Mouse (Mus musculus) thymus, postnatal 25 days (tissue): ENCODE data around the gene Ppp1r14d.
A peak's percentile ranks its signal among the peaks of the same experiment; 100 is the strongest.

Source experiments
- DNase-seq: peaks from one replicate; pipeline ENCODE4 v3.0.0; 2022

Gene Ppp1r14d

DNA sequence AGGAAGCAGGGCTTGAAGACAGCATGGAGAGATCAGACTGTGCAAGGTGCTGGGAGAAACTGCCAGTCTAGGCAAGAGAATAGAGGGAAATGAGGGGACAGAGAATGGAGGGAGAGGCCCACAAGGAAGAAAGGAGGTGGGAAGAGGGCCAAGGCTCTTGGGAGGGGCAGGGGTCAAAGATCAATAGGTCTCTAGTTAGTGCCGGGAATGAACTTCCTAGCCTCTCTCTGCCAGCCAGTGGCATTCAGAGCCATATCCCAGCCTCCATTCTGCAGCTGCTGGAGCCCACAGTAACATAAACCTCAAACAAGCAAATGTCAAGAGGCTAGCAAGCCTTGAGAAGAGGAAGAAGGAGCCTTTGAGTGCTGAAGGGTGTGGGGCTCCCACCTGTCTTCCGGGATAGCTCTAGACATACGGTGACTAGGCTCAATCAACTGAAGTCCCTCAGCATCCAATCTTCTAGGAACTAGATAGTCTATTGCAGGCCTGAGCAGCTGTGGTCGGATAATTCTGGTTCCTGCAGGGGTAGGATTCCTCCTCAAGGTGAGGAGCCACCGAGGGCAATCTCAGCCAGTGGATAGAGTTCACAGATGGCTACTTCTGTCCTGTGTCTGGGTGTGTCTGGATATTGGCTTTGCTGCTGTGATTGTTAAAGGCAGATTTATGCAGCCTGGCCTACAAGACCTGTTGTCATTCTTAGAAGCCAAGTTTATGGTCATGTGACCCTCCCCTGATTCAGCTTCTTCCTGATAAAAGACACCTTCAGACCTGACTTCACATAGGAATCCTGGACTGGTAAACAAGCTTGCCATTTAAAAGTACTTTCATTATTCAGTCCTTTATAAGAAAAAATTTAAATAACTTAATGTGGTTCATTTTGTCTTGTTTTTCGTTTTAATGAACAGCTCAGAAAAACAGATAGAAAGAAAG, at the start of gene Ppp1r14d:
Ppp1r14d (minus strand) TSS at position 132 of the 930 bp plus-strand sequence.
- no peak for DNase-seq

- DNase-seq: no peak
These were observed 48.1 kb upstream of the Ppp1r14d start for GRCm38 (mm10) chr2:119277810-119278209.

GRCm38 (mm10) chr2:119276926-119277325, 47.2 kb upstream of the Ppp1r14d start:
- DNase-seq: no peak

GRCm38 (mm10) chr2:119274126-119274525, 44.4 kb upstream of the Ppp1r14d start:
- DNase-seq: no peak

DNA sequence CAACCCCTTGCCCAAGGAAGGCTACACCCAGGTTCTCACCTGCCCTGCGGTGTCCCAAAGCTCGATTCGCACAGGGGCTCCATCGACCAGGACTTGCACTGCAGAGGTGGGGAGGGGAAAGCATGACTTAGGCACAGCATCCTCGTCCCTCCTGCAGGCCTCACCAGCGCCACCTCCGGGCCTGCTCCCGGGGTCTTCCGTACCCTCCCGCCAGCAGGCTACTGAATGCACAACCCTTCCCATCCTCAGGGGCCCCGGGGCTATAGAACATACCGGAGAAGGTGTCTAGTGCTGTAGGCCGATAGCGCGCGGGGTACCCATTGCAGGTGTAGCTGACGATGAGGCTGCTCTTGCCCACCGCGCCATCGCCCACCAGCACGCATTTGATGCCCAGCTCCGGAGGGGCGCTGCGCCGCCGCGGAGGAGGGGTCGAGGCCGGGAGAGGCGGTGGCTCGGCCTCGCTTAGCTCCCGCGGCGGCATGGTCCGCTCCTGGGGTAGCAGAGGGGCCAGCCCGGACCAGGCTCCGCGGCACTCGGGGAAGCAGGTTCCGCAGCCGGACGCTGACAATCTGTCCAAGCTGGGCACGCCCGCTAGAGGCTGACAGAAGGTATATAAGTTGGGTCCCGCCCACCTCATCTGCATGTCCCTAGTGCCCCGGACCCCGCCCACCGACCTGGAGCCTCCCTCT, 41.1 kb upstream of the Ppp1r14d start, which contains the start of gene Rhov:
Rhov (minus strand) TSS at position 630 of the 689 bp plus-strand sequence.
- DNase-seq: peak; percentile 70

GRCm38 (mm10) chr2:119270286-119270642, 40.6 kb upstream of the Ppp1r14d start:
- DNase-seq: no peak

GRCm38 (mm10) chr2:119263813-119264212, 34.1 kb upstream of the Ppp1r14d start:
- DNase-seq: no peak

- DNase-seq: no peak
These were observed 33.3 kb upstream of the Ppp1r14d start for GRCm38 (mm10) chr2:119262978-119263377.

GRCm38 (mm10) chr2:119261326-119261725, 31.6 kb upstream of the Ppp1r14d start:
- DNase-seq: no peak

DNA sequence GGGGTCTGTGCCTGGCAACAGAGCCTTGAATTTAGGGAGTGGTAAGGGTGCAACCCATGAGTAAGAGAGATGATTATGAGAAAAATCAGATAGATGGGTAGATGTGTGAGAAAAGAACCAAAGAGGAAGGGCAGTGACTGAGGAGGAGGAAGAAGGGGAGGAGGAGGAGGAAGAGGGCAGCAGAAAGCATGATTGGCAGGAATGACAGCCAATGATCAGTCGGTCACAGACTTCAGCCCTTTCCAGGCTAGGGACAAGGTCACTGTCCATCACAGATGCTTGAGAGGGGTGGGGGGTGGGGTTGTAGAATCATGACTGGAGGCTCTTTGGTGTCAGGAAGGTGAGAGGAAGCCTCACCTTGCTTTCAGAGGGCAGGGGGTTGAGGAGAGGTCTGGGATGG, 30.8 kb upstream of the Ppp1r14d start:
- no peak for DNase-seq

GRCm38 (mm10) chr2:119254976-119255375, 25.3 kb upstream of the Ppp1r14d start:
- no peak for DNase-seq

DNA sequence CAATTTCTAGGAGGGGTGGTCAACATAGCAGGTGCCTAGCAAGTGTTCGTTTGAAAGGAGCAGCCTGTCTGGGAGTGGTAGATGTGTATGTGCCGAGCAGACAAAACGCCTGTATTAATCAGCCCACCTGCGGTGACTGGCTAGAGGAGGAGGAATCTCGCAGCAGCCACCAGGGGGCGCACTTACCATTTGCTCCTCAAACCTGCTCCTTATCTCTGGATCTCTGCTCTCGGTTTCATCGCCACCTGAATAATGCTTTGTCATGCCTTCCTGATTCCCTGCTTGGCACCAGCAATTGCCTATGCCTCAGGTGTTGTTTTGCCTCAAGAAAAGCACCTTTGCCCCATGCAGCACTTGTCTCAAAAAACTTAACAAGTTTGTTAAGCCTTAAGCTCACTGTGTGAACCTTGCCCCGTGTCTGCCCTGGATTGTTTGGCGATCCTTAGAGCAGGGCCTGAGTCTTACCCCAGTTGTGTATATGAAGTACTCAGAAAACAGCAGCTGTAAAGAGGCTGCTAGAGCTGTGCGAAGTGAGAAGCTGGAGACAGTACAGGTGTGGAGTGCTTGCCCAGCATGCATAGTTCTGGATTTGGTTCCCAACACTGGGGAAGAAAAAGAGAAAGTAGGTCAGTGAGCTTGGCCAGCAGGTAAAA, 21.2 kb upstream of the Ppp1r14d start:
- DNase-seq: peak; percentile 88

DNA sequence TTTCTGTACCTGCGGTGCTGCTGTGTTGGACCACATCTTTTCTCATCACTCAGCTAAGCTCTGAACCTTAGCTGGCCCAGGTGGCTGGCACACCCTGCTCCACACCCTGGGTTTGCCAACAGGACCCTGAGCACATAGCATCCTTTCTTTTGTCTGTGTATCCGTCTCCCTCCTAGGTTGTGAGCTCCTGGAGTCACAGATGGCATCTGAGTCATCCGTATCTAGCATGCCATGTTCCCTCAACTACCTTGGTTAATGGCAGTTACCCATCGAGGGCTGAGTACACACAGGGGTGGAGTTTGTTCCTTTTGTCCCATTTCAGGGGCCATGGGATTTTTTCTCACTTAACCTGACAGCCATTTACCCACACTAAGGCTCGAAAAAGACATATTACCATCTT, 20.7 kb upstream of the Ppp1r14d start:
- no peak for DNase-seq

DNA sequence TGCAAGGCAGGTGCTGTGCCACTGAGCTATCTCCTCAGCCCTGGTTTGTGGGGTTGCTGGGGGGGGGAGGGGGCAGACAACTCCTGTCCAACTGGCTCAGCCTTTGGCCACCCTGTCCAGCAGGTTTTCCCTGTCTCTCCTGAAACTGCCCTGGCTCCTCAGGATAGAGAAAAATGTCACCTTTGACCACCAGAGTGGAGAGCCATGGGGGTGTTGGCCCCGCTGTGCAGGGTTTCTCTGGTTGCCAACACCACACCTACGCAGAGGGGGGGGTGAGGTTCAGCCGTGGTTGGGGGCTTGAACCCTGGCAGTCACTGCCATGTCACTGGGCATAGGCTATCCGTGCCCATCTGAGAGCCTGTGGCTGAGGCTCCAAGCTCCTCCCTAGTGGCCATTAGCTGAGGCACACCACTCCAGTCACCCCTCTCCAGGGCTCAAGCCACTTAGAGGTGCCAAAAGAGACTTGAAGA, 19.9 kb upstream of the Ppp1r14d start:
- no peak for DNase-seq

GRCm38 (mm10) chr2:119247904-119248303, 18.2 kb upstream of the Ppp1r14d start:
- DNase-seq: no peak

DNA sequence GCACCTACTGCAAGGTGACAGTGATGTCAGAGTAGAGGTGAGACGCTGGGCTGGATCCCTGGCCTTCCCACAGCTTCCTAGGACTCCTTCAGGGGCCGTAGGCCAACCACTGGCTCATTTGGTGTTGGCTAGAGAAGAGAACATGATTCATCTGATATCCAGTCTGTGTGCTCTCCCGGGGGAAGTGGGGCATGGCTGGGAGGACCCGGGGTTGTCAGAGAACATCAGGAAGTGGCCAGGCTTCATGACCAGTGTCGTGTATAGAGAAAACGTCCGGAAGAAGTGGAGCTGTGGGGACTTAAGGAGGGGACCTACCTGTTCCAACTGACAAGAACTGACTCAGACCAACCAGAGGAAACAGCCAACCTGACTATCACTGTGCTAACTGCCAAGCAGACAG, 15.5 kb upstream of the Ppp1r14d start:
- DNase-seq: no peak

DNA sequence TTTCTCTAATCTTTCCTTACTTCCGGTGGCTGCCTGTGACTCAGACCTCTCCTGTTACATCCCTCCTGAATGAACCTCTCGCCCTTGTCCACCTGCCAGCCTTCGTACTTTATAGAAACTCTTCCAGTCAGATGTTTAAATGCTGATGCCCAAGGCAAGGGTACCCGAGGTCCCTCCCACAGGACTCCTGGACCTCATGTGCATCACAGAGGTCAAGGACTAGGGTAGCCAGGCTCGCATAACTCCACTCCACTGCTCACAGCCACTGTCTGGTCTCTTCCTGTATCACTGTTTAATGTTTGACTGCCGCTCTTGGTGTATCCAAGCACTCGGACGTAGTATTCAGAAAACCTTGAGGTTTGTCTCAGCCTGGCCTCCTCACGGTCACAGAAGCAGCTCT, 12.8 kb upstream of the Ppp1r14d start:
- no peak for DNase-seq

GRCm38 (mm10) chr2:119240819-119241186, 11.1 kb upstream of the Ppp1r14d start:
- DNase-seq: no peak

DNA sequence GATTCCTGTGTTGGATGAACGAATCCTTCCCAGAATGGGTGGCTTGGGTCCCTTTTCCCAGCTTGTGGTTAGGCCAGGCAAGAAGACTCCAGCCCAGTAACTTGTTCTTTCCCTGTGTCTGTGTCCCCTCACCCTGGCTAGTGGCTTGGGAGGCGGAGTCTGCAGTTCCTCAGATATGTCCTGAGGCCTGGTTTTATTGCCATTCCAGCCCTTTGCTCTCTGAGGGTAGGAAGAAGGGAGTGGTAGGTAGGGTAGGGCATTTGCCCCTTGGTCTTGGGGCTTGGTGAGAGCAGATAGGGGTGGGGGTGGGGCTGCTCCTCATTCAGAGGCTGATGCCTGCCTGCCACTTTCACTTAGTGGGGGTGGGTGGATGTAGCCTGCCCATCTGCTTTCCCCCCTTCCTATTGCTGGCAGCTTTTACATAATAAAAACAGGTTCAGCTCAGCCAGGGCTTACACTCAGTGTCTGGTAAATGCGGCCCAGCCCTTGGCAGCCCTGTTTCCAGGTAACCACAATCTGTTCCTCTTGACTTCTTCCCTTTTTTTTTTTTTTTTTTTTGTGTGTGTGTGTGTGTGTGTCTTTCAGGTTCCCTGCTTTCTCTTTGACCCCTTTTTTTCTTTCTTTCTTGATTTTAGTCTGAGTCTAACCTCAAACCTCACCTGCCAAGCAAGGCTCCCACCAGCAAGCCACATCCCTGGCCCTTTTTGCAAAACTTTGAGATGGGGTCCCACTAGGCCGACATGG, 10.5 kb upstream of the Ppp1r14d start:
- DNase-seq: no peak

DNA sequence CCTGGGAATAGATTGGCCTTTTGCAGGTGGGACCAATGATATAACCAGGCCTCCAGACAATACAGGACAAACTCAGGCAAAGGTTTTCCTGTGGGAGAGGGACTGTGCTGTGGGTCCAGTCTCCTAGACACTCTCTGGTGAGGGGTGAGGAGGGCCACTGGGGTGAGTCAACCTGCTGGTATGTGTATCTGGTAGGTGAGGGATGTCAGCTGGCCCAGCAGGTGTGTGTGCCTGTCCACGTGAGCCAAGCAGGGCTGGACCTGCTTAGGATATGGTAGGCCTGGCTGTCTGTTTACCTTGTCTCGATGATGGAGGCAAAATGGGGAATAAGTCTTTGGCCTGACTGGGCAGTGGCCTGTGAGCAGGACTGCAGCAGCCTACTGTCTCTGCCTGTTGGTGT, 9.0 kb upstream of the Ppp1r14d start:
- no peak for DNase-seq

GRCm38 (mm10) chr2:119237871-119238220, 8.1 kb upstream of the Ppp1r14d start:
- no peak for DNase-seq

GRCm38 (mm10) chr2:119237210-119237870, 7.6 kb upstream of the Ppp1r14d start, which contains the start of gene Spint1:
TSS of gene Spint1 (plus strand) at chr2:119237362.
- DNase-seq: no peak
